Mouse (Mus musculus): ENCODE data around the gene Rffl. TPM values are rescaled to one million over a fixed set of nuclear protein-coding genes. Genes with fewer than 3 reads are reported as not detected.

Gene Rffl
- 6.0 and 7.9 TPM in 2 replicates for polyA plus RNA-seq (2012; rRNA removed)

DNA sequence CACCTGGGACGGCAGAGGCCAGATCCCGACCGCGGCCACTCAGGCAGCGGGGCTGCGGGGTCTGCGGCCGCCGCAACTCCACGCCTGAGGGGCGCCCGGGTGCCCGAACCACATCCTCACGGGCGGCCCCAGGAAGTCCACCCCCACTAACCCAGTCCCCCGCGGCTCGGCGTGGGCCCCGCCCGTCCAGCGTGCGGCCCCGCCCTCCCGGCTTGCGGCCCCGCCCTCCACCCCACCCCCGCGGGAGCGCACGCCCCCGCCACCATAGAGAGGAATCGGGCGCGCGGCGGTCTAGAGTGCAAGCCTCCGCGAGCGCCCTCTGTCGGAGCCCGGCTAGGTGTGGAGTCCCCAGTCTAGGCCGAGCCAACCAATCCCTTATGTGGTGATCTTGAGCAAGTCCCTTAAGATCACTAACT, at the start of gene Rffl:
Gene Rffl (minus strand): TSS at position 180 of the 416 bp plus-strand sequence.

DNA sequence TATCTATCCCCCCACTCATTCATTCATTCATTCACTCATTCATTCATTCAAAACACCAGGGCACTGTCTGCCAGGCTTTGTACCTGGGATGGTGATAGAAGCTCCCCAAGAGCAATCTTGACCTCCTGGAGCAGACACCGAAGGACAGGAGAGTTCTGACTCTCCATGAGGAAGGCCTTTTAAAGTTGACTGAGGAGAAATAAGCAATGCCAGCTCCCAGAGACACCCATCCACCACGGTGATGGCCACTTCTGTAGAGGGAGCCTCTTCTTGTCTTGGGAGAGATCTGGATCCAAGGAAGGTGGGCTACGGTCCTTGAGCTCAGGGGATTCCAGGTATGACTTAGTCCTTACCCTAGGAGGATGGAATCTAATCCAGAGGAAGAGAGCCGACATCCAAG, 39.2 kb upstream of the Rffl start, which contains the start of gene Unc45b:
Gene Unc45b (plus strand): TSS at position 301 of the 400 bp plus-strand sequence.

DNA sequence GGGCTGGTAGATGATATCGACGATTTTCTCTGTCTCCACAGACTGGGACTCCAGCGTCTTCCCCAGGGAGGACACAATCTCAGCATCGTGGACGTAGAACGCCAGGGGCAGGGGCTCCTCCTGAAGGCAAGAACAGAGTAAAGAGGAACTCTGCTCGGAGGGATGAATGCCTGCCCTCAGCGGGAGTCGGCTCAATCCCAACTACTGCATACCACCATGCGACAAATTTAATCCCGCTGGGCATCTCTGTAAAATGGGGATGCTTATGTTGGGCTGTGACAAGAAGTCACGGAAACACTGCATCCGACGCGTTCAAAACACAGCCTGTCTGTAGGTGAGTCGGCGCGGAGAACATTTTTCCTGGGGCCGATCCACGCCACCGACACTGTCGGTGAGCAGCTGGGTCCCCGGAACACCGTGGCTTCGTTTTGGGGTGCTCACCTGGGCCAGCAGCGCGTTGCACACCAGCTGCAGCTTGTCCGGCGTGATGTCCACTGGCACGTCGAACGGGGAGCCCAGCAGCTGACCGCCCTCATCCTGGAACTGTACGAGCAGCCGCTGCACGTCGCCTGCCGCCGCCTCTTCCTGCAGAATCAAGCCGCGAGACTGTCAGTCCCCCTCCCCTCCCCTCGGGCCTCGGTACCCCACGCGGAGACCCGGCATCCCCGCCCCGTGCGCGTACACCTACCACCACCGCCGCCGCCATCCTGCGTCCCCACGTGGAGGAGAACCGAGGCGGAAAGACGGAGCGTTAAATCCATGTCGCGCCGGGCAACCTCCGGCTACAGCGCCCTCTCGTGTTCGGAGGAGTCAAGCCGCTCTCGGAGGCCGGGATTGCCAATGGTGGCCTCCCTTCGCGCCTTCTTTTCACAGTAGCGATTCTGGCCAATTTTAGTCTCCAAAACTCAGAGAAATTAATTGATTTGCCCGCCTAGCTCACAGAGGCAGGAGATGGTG, 36.9 kb upstream of the Rffl start, which contains the start of gene Nle1:
Gene Nle1 (minus strand): TSS at position 761 of the 957 bp plus-strand sequence.

GRCm38 (mm10) chr11:82891936-82892335, 20.9 kb upstream of the Rffl start, which contains the start of gene Fndc8:
Fndc8 (plus strand) TSS chr11:82892124.

DNA sequence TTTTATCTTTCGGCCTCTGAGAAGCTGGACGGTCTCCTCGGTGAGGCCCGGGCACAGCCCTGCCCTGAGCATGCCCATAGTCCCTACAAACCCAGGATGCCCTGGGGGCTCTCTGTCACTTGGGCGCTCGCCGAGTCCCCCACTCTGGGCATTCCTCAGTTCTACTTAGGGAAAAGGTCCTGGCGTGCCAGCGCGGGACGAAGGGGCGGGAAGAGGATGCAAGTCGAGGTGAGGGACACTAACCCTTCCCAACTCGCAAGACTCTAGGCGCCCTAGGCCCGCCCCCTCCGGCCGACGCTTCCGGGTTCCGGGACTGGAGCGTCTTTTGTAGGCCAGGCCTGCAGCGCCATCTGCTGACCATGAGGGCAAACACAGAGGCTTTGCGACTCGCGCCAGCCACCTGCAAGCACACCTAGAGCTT, 19.3 kb upstream of the Rffl start, which contains the start of gene Rad51d:
Gene Rad51d (minus strand): TSS at position 273 of the 421 bp plus-strand sequence.

DNA sequence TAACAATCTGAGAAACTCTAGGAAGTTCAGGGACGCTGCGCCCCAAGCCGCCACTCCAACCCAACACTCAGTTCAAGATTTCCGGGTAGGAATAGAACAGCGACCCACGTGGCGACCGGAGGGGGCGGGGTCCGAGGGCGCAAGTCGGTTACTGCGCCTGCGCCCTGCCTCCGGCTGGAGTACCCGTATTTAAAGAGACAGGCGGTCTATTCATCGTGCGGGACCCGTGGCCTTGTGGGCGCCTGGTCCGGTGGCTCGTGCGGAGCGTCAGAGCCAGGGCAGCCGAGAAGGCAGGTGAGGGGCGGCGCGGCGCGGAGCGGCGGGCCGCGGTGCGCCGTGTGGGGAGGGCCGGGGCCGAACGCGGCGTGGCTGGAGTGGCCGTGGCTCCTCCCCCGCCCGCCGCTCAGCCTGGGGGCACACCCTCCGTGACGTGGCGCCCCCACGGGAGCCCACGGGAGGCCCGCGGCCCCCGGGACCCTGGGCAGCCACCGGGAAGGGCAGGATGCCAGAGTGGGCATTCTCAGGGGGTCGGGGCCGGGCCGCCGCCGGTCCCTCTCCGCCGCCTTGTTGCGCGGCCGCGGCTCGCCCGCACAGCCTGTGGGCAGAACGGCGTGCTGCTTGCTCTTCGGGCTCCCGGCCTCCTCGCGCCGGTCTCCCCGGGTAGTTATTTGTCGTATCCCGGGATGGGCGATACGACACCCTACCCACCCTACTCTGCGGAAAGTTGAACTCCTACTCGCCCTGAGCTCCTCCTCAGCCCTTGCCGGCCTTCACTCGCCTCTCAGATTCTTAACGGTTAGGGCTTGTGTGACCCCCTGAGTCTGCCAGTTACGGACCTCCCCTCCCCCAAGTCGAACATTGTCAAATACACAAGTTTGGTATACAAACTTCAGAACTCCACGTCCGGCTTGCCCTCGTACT, 89.8 kb downstream of the Rffl start, which contains the start of gene Lig3:
Gene Lig3 (plus strand): TSS at position 126 of the 921 bp plus-strand sequence.

DNA sequence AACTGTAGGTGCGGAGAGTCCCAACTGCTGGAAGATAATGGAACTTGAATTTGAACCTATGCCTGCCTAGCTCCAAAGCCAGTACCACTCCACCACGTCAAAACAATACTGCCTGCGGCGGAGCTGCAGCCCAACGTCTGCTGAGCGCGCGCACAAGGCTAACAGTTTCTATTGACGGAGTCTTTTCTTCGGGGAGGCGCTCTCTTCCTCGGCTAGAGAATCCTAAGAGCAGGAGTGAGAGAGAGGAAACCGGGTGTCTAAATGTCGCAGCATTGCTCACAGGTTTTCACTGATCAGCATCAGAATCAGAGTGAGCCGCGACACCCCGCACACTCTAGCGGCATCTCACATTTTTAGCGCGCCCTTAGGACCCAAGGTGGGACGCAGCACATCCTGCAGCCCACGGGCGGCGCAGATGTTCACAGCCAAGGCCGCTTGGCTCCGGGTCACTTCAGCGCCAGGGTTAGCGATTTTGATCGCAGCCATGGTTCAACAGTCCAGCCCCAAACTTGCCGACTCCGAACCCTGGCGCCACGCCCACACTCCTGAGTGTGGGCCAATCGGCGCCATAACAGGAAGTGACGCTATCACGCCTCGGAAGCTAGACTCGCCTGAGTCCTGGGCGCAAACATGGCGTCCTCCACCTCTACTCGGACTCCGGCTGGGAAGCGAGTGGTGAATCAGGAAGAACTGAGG, 107.1 kb downstream of the Rffl start, which contains the start of the genes Cct6b and Zfp830:
Gene Cct6b (minus strand): TSS at position 580 of the 696 bp plus-strand sequence.
Gene Zfp830 (plus strand): TSS at position 604 of the 696 bp plus-strand sequence.

Other genes with a start within 250 kb of the Rffl start
- 0.32 and 0.37 TPM in 2 replicates for gene Cct6b, start 106.9 kb downstream of the Rffl start, polyA plus RNA-seq (2012; rRNA removed)
- 20.6 and 37.9 TPM in 2 replicates for gene Zfp830, start 106.9 kb downstream of the Rffl start, polyA plus RNA-seq (2012; rRNA removed)
- gene Lig3, start 90.1 kb downstream of the Rffl start, polyA plus RNA-seq (2012; rRNA removed): 42.7 and 49.0 TPM in 2 replicates
- gene Rad51d, start 19.4 kb upstream of the Rffl start, polyA plus RNA-seq (2012; rRNA removed): 12.1 and 12.5 TPM in 2 replicates
- gene Fndc8, start 20.9 kb upstream of the Rffl start, polyA plus RNA-seq (2012; rRNA removed): 0.04 TPM in 1 of 2 replicates, not detected in the other
- 46.6 and 61.5 TPM in 2 replicates for gene Nle1, start 37.2 kb upstream of the Rffl start, polyA plus RNA-seq (2012; rRNA removed)
- gene Unc45b, start 39.3 kb upstream of the Rffl start, polyA plus RNA-seq (2012; rRNA removed): 2.1 and 7.7 TPM in 2 replicates
- gene Slfn5, start 80.1 kb upstream of the Rffl start, polyA plus RNA-seq (2012; rRNA removed): 0.71 and 0.74 TPM in 2 replicates
- gene Slfn9, start 120.6 kb upstream of the Rffl start, polyA plus RNA-seq (2012; rRNA removed): 6.4 and 8.4 TPM in 2 replicates
- gene Slfn8, start 149.6 kb upstream of the Rffl start, polyA plus RNA-seq (2012; rRNA removed): 0.17 and 0.22 TPM in 2 replicates
- gene Slfn2, start 193.9 kb upstream of the Rffl start, polyA plus RNA-seq (2012; rRNA removed): 1.1 and 1.7 TPM in 2 replicates
- gene Slfn1, start 245.6 kb upstream of the Rffl start, polyA plus RNA-seq (2012; rRNA removed): 0.02 TPM in 1 of 2 replicates, not detected in the other

Measured in central nervous system, embryonic 11.5 days (tissue).